Mouse (Mus musculus): Measurements from ENCODE around the gene Taf3.

The Taf3 gene

GRCm38 (mm10) chr2:9875220-9875619 lies 173.2 kb downstream of the Taf3 start:
- DNase-seq = no peak

DNA sequence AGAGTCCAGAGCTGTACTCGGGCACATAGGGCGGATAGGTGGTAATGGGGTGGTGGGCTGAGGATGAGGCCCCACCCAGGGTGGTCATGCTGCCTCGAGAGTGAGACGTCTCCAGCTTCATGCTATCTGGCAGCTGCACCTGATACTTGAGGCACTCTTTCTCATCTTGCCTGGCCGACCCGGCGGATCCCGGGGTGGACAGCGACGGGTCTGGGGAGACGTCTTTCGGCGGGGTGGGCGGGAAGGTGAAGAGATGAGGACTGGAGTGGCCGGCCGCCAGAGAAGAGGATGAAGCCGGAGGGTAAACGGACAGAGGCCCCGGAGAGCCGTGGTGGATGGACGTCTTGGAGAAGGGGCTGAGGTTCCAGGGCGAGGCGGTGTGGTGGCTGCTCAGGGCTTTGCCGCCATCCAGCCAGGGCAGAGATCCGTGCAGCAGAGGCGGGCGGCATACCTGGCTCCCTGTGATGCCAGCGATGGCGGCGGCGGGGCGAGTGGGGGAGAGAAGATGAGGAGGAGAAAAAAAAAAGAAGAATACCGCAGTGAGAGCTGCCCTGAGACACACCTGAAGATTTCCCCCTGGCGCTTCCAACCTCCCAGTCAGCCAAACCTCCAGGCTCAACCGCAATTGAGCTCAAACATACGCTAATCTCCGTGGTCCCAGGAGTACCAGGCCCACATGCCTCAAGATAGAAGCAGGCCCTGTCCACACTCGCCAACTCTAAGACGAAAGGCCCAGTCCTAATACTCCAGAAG lies 173.8 kb downstream of the Taf3 start:
- DNase-seq = no peak

DNA sequence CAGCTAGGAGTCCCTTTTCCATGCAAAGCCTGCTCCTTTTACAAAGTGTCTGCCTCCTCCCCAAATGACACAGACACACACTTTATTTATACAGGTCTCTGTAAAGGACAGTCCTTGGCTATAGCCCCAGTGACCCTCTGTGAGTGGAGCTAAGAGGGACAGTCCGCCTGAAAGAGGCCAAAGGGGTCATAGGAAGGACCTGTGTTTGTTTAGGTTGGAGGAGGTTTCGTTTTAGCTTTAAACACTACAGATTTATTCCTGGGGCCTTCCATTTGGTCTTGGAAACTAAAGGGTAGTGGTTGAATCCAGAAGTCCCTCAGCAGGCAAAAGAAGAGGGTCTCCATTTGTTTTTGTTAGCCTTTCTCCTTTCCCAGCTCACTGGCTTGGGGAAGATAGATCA lies 174.6 kb downstream of the Taf3 start:
- DNase-seq = no peak

DNA sequence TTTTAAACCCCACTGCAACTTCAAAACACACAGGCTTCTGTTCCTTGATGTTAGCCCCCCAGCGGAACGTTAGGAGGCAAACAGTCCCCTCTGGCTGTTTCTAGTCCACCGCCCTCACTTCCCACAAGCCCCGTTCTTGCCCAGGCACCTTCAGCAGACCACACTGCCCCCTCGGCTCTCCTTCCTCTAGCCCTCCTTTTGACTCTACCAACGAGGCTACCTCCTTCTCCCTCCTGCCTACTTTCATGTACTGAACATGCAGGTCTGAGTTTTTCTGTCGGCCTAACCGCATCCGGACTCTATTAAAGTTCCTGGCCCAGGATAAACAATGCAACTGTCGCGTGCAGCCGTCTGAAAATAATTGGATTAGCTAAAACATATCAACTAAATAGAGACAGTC lies 175.7 kb downstream of the Taf3 start:
- DNase-seq = no peak

DNA sequence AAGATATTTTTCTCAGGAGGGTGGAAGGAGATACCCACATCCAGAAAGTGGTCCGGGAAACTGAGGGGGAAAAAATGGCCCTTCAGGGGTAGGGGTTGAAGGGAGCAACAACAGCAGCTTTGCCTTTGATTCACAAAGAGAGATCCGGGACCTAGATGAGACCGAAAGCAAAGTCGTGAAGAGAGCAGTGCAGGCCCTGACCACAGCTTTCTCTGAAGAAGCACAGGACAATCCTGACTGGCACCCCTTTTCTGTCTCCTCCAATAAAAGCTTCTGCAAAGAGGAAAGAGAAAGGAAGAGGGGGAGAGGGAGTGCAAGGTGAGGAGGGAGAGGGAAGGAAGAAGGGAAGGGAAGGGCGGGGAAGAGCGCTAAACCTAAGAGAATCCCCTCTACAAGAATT lies 176.6 kb downstream of the Taf3 start:
- no peak for DNase-seq

DNA sequence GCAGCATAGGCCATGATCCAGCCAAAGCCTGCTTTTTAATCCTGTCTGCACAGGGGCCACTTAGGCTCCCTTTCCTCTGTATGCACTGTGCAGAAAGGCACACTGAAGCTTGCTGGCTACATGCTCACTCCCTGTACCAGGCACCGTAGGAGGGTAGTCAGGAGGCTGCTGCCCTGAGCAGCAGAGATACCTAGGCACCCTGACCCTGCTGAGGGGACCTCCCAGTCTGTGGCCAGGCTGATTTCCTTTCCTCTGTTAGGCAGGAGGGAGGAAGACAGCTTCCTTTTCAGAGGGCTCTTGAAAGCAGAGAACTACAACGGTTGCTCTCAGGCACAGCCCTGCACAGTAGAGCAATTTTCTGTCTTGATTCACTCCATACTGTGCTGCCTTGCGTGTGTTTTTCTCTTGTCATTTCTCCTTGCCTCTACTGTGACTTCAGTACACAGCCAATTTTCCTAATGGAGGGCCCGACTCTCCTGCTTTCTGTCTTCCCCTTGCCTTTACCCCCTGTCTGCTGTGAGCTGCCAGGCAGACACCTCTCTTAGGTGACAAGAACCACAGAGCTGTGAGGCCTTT lies 177.2 kb downstream of the Taf3 start:
- DNase-seq = no peak

- DNase-seq = no peak
Measured at GRCm38 (mm10) chr2:9867092-9867825, 181.1 kb downstream of the Taf3 start.

Data from right cerebral cortex, postnatal 25 days (tissue).